Mouse (Mus musculus): ENCODE measurements at regions not wholly inside any gene's neighbourhood (a gene's known extent, or its start where the extent isn't known, plus 50 kb on each side); places are given as distances from the start of the nearest gene placed in this dataset.

DNA sequence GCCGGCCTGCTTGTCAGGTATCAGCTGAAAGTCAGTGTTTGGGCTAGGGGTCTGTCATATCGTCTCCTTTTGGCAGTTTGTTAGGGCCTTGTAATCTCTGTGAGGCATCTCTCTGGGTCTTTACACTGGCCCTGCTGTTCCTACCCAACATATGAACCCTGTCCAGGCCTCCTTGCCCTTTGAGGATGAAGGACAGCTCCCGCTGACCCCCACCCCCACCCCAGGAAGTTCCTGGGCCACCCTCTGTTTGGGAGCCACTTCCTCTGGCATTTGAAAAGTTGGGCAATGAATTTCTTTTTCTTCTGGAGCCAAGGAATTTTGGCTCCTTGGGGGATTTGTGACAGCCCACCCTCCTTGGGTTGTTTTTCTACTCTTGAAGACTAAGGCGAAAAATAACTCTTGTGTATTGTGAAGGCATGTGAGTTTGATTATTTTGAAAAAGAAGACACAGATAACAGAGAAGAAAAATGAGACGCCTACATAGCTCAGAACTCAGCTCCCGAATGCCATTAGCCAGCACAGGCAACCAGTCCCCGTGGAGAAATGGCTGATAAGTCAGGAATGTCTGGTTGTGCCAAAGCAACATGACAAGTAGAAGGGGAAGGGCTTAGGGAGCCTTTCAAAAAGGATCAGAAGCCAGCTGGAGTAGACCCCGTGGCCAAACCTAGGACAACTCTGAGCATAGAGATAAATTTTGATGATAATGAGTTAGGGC, 249.5 kb downstream of the Gm49356 start:
- Histone ChIP-seq H3K4me3 (ENCODE audit: low read depth, low read length) (no peak overlapping the region), H3K9ac (replicated peaks) (no peak overlapping the region), H3K4me2 (ENCODE audit: low read depth, low read length) (no peak overlapping the region), H3K27me3 (ENCODE audit: insufficient read depth, low read length) (no peaks in the 10 kb centered on the region), H3K27ac (ENCODE audit: low read depth) (no peak overlapping the region), H3K36me3 (replicated peaks; ENCODE audit: insufficient read depth, low read length) (no peaks in the 10 kb centered on the region), H3K4me1 (ENCODE audit: insufficient read depth) (peaks cover 2% of the 10 kb centered on the region; the same call in 1 of the 2 replicates), H3K9me3 (ENCODE audit: low read length) (no peaks in the 10 kb centered on the region)
- no peak for ATAC-seq
- 53% methylated on average over 8 of the region's 8 CpGs for WGBS (ENCODE audit: insufficient replicate concordance)
- no peak for DNase-seq
- TF ChIP-seq CTCF (IDR thresholded peaks at IDR 0.05; ENCODE audit: low read depth) (no peak), EP300 (IDR thresholded peaks at IDR 0.05; ENCODE audit: low read depth) (no peak)

DNA sequence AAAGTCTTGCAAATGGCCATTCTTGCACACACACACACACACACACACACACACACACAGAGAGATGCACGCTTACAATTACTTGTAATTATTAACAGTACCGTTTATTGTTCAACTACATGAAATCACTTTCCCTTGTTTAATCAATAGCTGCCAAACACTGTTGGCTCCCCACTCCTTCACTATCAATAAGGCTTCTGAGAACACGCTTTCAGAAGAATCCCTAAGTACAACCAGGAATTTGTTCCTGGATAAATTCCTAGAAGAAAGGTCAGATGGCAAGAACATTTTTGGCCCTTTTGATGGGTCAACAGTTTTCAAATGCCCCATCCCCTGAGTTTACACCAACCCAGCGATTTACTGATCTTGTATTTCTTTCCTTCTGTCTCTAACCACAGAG, 252.5 kb downstream of the Gm49356 start:
- Histone ChIP-seq H3K4me2 (ENCODE audit: low read depth, low read length) (no peak overlapping the region), H3K4me1 (ENCODE audit: insufficient read depth) (peaks cover 5% of the 10 kb centered on the region), H3K36me3 (replicated peaks; ENCODE audit: insufficient read depth, low read length) (no peaks in the 10 kb centered on the region), H3K27ac (ENCODE audit: low read depth) (0 out of 2 replicates have a peak overlapping the region, but pooled peaks have one; percentile 22), H3K9me3 (ENCODE audit: low read length) (no peaks in the 10 kb centered on the region), H3K4me3 (ENCODE audit: low read depth, low read length) (no peak overlapping the region), H3K9ac (replicated peaks) (no peak overlapping the region), H3K27me3 (ENCODE audit: insufficient read depth, low read length) (no peaks in the 10 kb centered on the region)
- TF ChIP-seq EP300 (IDR thresholded peaks at IDR 0.05; ENCODE audit: low read depth) (no peak), CTCF (IDR thresholded peaks at IDR 0.05; ENCODE audit: low read depth) (no peak)
- DNase-seq (no peak), ATAC-seq (no peak)
- WGBS (ENCODE audit: insufficient replicate concordance), result 58% methylated on average over 4 of the region's 4 CpGs

DNA sequence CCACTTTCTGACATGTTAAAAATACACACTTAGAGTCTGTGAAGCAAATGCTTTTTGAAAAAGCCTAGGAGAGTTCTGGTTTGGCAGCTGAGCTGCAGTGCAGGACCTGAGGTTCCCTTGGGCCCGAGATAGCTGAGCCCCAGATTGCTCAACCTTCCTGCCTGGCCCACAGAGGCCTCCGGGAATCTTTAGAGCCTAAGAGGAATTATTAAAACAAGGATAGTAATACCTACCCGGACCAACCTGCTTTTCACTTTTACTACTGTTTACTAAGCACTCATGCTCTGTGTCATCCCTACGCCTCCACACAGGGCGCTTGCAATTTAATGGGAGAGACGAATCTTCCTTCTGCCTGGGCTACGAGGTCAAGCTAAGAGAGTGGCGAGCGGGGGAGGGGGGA, 253.4 kb downstream of the Gm49356 start:
- no peak overlapping the region for H3K27ac ChIP-seq (ENCODE audit: low read depth)

DNA sequence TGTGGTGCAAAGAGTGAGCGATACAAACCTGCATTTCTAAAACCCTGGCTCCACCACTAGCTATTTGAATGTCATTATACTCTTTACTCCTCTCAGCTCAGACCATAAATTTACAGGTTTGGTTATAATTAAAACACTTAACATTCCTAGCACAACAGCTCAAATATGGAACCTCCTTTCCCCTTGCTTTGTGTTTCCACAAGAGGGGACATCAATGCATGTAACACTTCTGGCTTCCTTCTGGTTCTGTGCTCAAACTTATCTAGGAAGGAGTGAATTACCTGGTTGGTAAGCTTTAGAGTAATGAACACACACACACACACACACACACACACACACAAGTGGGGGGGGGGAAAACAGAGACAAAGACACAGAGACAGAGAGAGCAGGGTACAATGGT, 254.8 kb downstream of the Gm49356 start:
- no peak for TF ChIP-seq CTCF (IDR thresholded peaks at IDR 0.05; ENCODE audit: low read depth)
- no peak for TF ChIP-seq EP300 (IDR thresholded peaks at IDR 0.05; ENCODE audit: low read depth)
- 90% methylated on average over 1 of the region's 1 CpGs for WGBS (ENCODE audit: insufficient replicate concordance)
- Histone ChIP-seq H3K27me3 (ENCODE audit: insufficient read depth, low read length) (no peaks in the 10 kb centered on the region), H3K36me3 (replicated peaks; ENCODE audit: insufficient read depth, low read length) (no peaks in the 10 kb centered on the region), H3K4me2 (ENCODE audit: low read depth, low read length) (no peak overlapping the region), H3K4me3 (ENCODE audit: low read depth, low read length) (no peak overlapping the region), H3K4me1 (ENCODE audit: insufficient read depth) (peaks cover 5% of the 10 kb centered on the region), H3K27ac (ENCODE audit: low read depth) (no peak overlapping the region), H3K9me3 (ENCODE audit: low read length) (no peaks in the 10 kb centered on the region), H3K9ac (replicated peaks) (no peak overlapping the region)
- ATAC-seq, result no peak
- no peak for DNase-seq

More for the DNA sequence above, 253.4 kb downstream of the Gm49356 start:
- ATAC-seq, result no peak
- H3K27me3 ChIP-seq (ENCODE audit: insufficient read depth, low read length), result no peaks in the 10 kb centered on the region
- TF ChIP-seq EP300 (IDR thresholded peaks at IDR 0.05; ENCODE audit: low read depth) (no peak), CTCF (IDR thresholded peaks at IDR 0.05; ENCODE audit: low read depth) (no peak)
- 62% methylated on average over 9 of the region's 9 CpGs for whole genome bisulfite sequencing (ENCODE audit: insufficient replicate concordance)
- no peak for DNase-seq
- H3K4me2 ChIP-seq (ENCODE audit: low read depth, low read length), result no peak overlapping the region
- peaks cover 5% of the 10 kb centered on the region for H3K4me1 ChIP-seq (ENCODE audit: insufficient read depth)
- H3K9me3 ChIP-seq (ENCODE audit: low read length), result no peaks in the 10 kb centered on the region
- no peaks in the 10 kb centered on the region for H3K36me3 ChIP-seq (replicated peaks; ENCODE audit: insufficient read depth, low read length)
- H3K4me3 ChIP-seq (ENCODE audit: low read depth, low read length), result no peak overlapping the region
- no peak overlapping the region for H3K9ac ChIP-seq (replicated peaks)

DNA sequence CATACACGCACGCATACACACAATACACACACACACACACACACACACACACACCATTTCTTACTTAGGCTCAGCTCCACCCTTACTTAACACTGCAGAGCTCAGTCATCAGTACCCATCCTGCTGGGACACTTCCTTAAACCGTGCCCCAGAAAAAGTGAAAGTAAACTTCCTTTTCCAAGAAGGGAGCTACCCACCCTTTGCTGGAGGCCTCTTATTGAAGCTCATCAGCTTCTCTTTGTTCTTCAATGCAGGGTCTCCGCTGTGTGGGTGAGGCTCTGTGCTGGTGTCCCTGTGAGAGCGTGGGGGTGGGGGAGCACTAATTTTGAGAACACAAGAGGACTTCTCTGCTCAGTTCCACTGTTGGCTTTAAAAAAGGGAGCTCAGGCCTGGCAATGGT, 256.6 kb downstream of the Gm49356 start:
- peak; percentile 35; the same call in 1 of the 2 replicates for ATAC-seq
- TF ChIP-seq EP300 (IDR thresholded peaks at IDR 0.05; ENCODE audit: low read depth) (no peak), CTCF (IDR thresholded peaks at IDR 0.05; ENCODE audit: low read depth) (no peak)
- Histone ChIP-seq H3K4me2 (ENCODE audit: low read depth, low read length) (peak overlapping the region; percentile 38), H3K4me1 (ENCODE audit: insufficient read depth) (peaks cover 5% of the 10 kb centered on the region), H3K4me3 (ENCODE audit: low read depth, low read length) (no peak overlapping the region), H3K27ac (ENCODE audit: low read depth) (no peak overlapping the region), H3K9ac (replicated peaks) (no peak overlapping the region), H3K36me3 (replicated peaks; ENCODE audit: insufficient read depth, low read length) (no peaks in the 10 kb centered on the region), H3K9me3 (ENCODE audit: low read length) (no peaks in the 10 kb centered on the region), H3K27me3 (ENCODE audit: insufficient read depth, low read length) (no peaks in the 10 kb centered on the region)
- 40% methylated on average over 5 of the region's 5 CpGs for WGBS (ENCODE audit: insufficient replicate concordance)
- DNase-seq, result no peak

DNA sequence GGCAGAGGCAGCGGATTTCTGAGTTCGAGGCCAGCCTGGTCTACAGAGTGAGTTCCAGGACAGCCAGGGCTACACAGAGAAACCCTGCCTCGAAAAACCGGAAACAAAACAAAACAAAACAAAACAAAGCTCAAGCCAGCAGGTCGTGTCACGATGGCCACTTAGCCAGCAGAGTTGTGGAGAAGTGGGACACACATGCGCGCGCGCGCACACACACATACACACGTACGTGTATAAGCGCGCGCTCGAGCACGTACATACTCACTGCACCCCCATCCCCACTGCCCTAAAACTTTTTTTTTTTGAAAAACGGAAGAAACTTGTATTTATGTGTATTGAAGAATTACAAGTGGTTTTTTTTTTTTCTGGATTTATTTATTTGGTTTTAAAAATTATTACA, 257.0 kb downstream of the Gm49356 start:
- Histone ChIP-seq H3K4me1 (ENCODE audit: insufficient read depth) (peaks cover 5% of the 10 kb centered on the region), H3K4me3 (ENCODE audit: low read depth, low read length) (no peak overlapping the region), H3K9me3 (ENCODE audit: low read length) (no peaks in the 10 kb centered on the region), H3K27me3 (ENCODE audit: insufficient read depth, low read length) (no peaks in the 10 kb centered on the region), H3K27ac (ENCODE audit: low read depth) (no peak overlapping the region), H3K9ac (replicated peaks) (no peak overlapping the region), H3K36me3 (replicated peaks; ENCODE audit: insufficient read depth, low read length) (no peaks in the 10 kb centered on the region), H3K4me2 (ENCODE audit: low read depth, low read length) (no peak overlapping the region)
- WGBS (ENCODE audit: insufficient replicate concordance), result 82% methylated on average over 19 of the region's 19 CpGs
- TF ChIP-seq EP300 (IDR thresholded peaks at IDR 0.05; ENCODE audit: low read depth) (no peak), CTCF (IDR thresholded peaks at IDR 0.05; ENCODE audit: low read depth) (no peak)
- DNase-seq, result no peak
- no peak for ATAC-seq

Data from liver, postnatal 0 days (tissue).